Mouse (Mus musculus) MEL (cell line): Measurements from ENCODE around the gene H1fx.

ENCODE experiments used
- ELF1 ChIP-seq: IDR thresholded peaks from 2 replicates; pipeline ENCODE4 v1.6.1; 2014; ENCODE audit warnings: low read depth, mild to moderate bottlenecking, inconsistent platforms, low read length, improper control_type of control experiment, moderate library complexity
- EP300 ChIP-seq, 2 experiments: IDR thresholded peaks; 2 replicates each; pipeline ENCODE4 v1.6.1; 2011; ENCODE audit warnings: improper control_type of control experiment in 2 of 2, low read length in 2 of 2, low read depth in 1 of 2, mild to moderate bottlenecking in 1 of 2
- JUND ChIP-seq: IDR thresholded peaks from 2 replicates; pipeline ENCODE4 v1.6.1; 2011; ENCODE audit warnings: low read depth, mild to moderate bottlenecking, improper control_type of control experiment, low read length
- NRF1 ChIP-seq: IDR thresholded peaks from 2 replicates; pipeline ENCODE4 v1.6.1; 2014; ENCODE audit warnings: low read depth, mild to moderate bottlenecking, inconsistent platforms, low read length, improper control_type of control experiment, moderate library complexity; ENCODE audit not compliant: poor library complexity, insufficient read depth, severe bottlenecking
- POLR2A ChIP-seq, 2 experiments: IDR thresholded peaks; 2 replicates each; pipeline ENCODE4 v1.6.1; 2011 to 2012; ENCODE audit warnings: low read length in 2 of 2, mild to moderate bottlenecking in 2 of 2, control low read depth in 1 of 2, improper control_type of control experiment in 1 of 2, low read depth in 1 of 2, moderate library complexity in 1 of 2; ENCODE audit not compliant: control insufficient read depth in 1 of 2, insufficient read depth in 1 of 2, poor library complexity in 1 of 2
- RCOR1 ChIP-seq: IDR thresholded peaks from 2 replicates; pipeline ENCODE4 v1.6.1; 2012; ENCODE audit warnings: low read depth, mild to moderate bottlenecking, inconsistent platforms, low read length, improper control_type of control experiment
- SMC3 ChIP-seq: IDR thresholded peaks from 2 replicates; pipeline ENCODE4 v1.6.1; 2011; ENCODE audit warnings: low read depth, low read length, improper control_type of control experiment
- UBTF ChIP-seq: IDR thresholded peaks from 2 replicates; pipeline ENCODE4 v1.6.1; 2012; ENCODE audit warnings: low read depth, mild to moderate bottlenecking, inconsistent platforms, low read length, improper control_type of control experiment, moderate library complexity, borderline replicate concordance; ENCODE audit not compliant: insufficient read depth

DNA sequence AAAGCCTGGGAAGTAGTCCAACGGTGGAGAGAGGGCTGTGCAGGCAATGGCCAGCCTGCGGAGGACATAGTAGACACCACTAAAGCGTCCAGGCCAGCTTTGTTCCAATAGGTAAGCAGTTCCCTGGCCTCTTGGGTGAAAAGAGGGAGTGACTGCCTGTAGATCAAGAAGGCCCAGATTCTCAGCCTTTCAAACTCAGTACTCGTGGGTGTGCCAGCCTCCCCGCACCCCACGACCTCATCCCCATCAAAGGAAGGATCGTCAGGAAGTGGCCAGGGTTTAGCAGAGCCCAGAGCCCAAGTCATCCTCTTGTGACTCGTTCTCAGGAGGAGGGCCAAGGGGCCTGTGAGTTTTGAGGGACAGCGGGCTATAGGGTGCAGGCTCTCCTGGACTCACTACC, 1.1 kb upstream of the H1fx start:
- TF ChIP-seq SMC3 (no peak), JUND (no peak), RCOR1 (no peak), NRF1 (no peak), UBTF (no peak), ELF1 (no peak), POLR2A (IDR thresholded peaks at IDR 0.05; ENCODE audit: control insufficient read depth in 1 of 2, insufficient read depth in 1 of 2, low read depth in 1 of 2, low read length in 2 of 2, poor library complexity in 1 of 2) (no peak), EP300 (IDR thresholded peaks at IDR 0.05; ENCODE audit: low read depth in 1 of 2, low read length in 2 of 2) (no peak)
